Mouse (Mus musculus): ENCODE data around the gene Raver2.

Gene Raver2

GRCm38 (mm10) chr4:101172738-101173137 lies 104.0 kb downstream of the Raver2 start:
- no peak for DNase-seq (ENCODE audit: low read depth in 2 of 2, low spot score in 2 of 2)

- peak; percentile 73 for DNase-seq (ENCODE audit: low read depth in 2 of 2, low spot score in 2 of 2)
Measured at GRCm38 (mm10) chr4:101174916-101175625, 106.3 kb downstream of the Raver2 start.

GRCm38 (mm10) chr4:101176123-101176522 lies 107.3 kb downstream of the Raver2 start:
- DNase-seq (ENCODE audit: low read depth in 2 of 2, low spot score in 2 of 2): no peak

- no peak for DNase-seq (ENCODE audit: low read depth in 2 of 2, low spot score in 2 of 2)
Measured at GRCm38 (mm10) chr4:101177796-101178195, 109.0 kb downstream of the Raver2 start.

- DNase-seq (ENCODE audit: low read depth in 2 of 2, low spot score in 2 of 2): no peak
Measured at GRCm38 (mm10) chr4:101179076-101179475, 110.3 kb downstream of the Raver2 start.

- DNase-seq (ENCODE audit: low read depth in 2 of 2, low spot score in 2 of 2): no peak
Measured at GRCm38 (mm10) chr4:101179836-101180235, 111.1 kb downstream of the Raver2 start.

- DNase-seq (ENCODE audit: low read depth in 2 of 2, low spot score in 2 of 2): no peak
Measured at GRCm38 (mm10) chr4:101180681-101181080, 111.9 kb downstream of the Raver2 start.

- peak in 1 of 2 experiments; percentile 67 for DNase-seq (ENCODE audit: low read depth in 2 of 2, low spot score in 2 of 2)
Measured at GRCm38 (mm10) chr4:101182603-101183011, 113.8 kb downstream of the Raver2 start.

DNA sequence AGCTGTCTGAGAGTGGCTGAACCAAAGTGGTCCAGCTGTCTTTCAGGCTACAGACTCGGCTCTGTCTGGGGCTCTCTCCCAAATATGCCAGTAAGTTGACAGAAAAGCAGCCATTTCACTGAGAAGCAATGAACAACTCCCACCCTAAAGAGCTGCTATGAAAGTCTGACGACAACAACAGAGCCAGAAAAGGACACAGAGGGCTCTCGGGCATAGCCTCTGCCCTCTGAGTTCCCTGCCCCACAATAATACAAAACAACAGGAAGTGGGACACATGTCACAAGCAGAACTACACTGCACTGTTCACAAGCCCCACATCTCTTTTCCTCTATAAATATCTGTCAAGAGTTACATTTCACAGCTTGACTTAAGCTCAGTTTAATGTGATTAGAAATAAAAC lies 116.4 kb downstream of the Raver2 start:
- peak in 1 of 2 experiments; percentile 57 for DNase-seq (ENCODE audit: low read depth in 2 of 2, low spot score in 2 of 2)

DNA sequence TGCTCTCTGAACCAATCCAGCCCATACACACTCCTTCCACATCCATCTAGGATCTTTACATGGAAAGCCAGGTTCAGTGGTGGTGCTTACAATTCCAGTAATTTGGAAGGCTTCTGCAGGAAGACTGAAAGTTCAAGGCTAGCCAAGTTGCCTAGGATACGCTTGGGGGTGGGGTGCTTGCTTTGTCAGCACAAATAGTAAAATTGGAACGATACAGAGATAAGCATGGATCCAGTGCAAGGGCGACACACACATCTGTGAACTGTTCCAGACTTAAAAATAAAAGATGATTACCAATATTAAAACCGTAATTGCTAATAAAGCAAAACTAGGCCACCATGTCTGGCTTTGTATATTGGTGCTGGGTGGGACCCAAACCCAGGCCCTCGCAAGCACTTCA lies 117.8 kb downstream of the Raver2 start:
- no peak for DNase-seq (ENCODE audit: low read depth in 2 of 2, low spot score in 2 of 2)

DNA sequence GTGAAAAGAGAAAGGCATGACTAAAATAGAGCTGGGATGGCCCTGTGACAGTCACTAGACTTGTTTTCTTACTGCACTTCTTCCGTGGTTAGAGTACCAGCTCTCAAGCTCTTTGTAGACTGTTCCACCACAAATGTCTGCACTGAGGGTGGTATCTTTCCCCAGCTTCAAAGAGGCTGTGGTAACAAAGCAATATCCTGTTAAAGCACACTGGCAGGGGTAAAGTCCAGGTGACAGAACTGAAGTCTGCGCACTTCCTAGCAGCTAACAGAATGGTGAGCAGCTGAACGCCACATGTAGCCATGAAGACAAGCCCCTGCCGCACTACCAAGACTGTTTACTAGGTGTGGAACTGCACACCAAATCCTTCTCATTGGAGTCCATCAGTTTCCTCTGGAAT lies 118.6 kb downstream of the Raver2 start:
- peak; percentile 83 to 84 for DNase-seq (ENCODE audit: low read depth in 2 of 2, low spot score in 2 of 2)

DNA sequence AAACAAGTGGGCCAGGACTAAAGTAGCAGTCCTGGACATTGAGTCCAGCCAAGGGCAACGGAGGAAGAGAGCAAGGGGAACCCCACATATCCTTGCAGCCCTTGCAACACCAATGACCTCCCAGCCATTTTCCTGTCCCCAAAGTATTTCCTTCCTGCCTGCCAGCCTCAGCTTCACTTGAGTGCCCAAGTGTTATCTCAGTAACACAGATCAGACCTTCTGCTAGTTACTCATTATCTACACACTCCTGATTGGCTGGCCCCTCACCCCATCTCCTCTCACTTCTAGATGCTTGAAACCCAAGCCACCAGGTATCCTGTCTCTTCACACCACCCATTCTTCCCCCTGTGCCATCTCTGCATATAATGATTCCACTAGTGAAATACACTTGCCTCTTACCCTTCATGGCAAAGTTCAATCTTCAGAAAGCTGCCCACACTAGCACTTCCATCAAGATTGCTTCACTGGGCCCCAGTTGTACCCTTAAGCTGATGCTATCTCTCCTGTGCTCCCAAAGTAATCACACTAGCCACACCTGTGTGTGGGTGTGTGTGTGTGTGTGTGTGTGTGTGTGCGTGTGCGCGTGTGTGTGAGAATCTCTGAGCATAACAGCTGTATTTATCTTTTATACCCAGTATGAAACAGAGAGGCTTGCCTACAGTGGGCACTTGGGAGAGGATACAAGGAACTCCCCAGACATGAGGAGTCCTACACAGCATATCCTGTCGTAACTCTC lies 123.6 kb downstream of the Raver2 start:
- DNase-seq (ENCODE audit: low read depth in 2 of 2, low spot score in 2 of 2): no peak

- DNase-seq (ENCODE audit: low read depth in 2 of 2, low spot score in 2 of 2): peak in 1 of 2 experiments; percentile 46
Measured at GRCm38 (mm10) chr4:101194170-101194569, 125.4 kb downstream of the Raver2 start.

- DNase-seq (ENCODE audit: low read depth in 2 of 2, low spot score in 2 of 2): no peak
Measured at GRCm38 (mm10) chr4:101196407-101196806, 127.6 kb downstream of the Raver2 start.

DNA sequence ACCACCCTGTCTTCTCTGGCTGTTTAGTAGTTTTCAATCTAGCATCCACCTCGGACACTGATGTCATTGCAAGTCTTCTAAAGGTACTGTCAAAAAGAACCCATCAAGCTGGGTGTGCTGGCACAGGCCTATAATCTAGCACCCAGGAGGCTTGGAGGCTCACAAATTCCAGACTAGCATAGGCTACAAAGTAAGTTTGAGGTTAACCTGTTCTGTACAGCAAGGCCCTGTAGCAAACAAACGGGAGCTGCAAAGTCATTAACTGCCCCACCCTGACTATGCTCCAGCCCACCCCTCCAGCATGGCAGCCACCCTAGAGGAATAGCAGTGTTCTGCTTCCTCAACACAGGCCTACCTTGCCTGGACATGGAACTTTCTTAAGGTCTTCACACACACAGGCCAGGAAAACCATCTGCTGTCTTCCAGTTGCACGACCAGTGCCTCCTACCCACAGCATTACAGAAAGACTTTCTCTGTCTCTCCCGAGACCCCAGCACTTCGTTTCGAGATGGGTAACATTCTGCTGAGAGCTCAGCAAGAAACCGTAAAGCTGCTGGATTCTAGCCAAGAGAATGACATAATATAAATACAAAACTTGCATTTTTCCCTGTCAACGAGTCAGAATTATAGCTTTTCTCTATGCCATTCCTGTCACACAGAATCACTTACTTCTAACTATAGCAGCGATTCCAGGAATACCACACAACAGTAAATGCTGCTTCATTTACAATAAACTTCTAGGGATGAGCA lies 128.8 kb downstream of the Raver2 start:
- DNase-seq (ENCODE audit: low read depth in 2 of 2, low spot score in 2 of 2): no peak

GRCm38 (mm10) chr4:101198333-101198732 lies 129.6 kb downstream of the Raver2 start:
- DNase-seq (ENCODE audit: low read depth in 2 of 2, low spot score in 2 of 2): no peak

DNA sequence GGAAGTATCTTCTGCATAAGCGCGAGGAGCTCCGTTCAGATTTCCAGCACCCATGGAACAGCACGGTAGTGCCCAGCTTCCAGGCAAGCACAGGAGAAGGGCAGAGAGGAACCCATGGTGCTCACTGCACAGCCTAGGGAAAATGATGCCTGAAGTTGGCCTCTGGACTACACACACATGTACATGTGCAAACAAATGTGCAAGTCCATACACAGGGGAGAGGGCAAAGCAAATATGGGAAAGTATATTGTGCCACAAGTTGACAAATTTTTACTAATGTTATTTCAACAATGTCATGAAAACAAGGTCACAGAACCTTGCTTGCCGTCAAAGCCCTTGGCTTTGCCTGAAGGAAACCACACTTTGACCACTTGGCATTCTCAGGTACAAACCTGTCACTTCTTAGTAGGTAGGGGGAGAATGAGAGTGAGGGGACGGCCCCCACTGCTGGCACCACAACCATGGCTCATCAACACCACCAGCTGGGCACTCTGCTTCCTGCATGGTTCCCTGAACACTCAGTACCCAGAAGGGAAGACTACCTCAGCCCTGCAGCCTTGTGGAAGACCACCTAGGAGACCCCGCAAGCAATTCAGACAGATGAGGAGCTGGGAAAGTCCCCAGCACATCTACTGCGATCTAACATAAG lies 130.8 kb downstream of the Raver2 start:
- DNase-seq (ENCODE audit: low read depth in 2 of 2, low spot score in 2 of 2): peak in 1 of 2 experiments; percentile 41

Measured in CD8-positive naive resting alpha-beta T cell, adult 2 months (primary cell).